Mouse (Mus musculus) ES-E14 (cell line): ENCODE measurements around the gene Pdzd2. TPM values are rescaled to one million over a fixed set of nuclear protein-coding genes. Genes with fewer than 3 reads are reported as not detected.

ENCODE experiments used
- DNase-seq: peaks from one replicate; pipeline ENCODE4 v3.0.0-alpha.2; 2013; ENCODE audit warnings: low read depth, low spot score
- H3K27ac ChIP-seq: 2 replicates; pipeline ENCODE4 v1.5.1; 2012; ENCODE audit warnings: low read depth, mild to moderate bottlenecking, low read length, moderate library complexity, mixed read lengths; ENCODE audit not compliant: poor library complexity, insufficient read depth, severe bottlenecking
- H3K36me3 ChIP-seq: 2 replicates; pipeline ENCODE4 v1.6.1; 2012; ENCODE audit warnings: mild to moderate bottlenecking, low read length, moderate library complexity, mixed read lengths; ENCODE audit not compliant: control insufficient read depth, poor library complexity, insufficient read depth, severe bottlenecking
- H3K4me1 ChIP-seq, 2 experiments: fragments of 150-350 bp in 1 of 2; sonication (generic) in 1 of 2; 2 replicates each; pipeline ENCODE4 v1.6.1; 2012; ENCODE audit warnings: low read length in 2 of 2, mild to moderate bottlenecking in 1 of 2, mixed read lengths in 1 of 2; ENCODE audit not compliant: control insufficient read depth in 2 of 2, insufficient read depth in 2 of 2, poor library complexity in 1 of 2
- H3K4me3 ChIP-seq, 2 experiments: fragments of 150-350 bp in 1 of 2; sonication (generic) in 1 of 2; 2 replicates each; pipeline ENCODE4 v1.5.1; 2012; ENCODE audit warnings: low read length in 2 of 2, low read depth in 1 of 2, mild to moderate bottlenecking in 1 of 2, mixed read lengths in 1 of 2; ENCODE audit not compliant: insufficient read depth in 1 of 2, poor library complexity in 1 of 2, severe bottlenecking in 1 of 2
- H3K9ac ChIP-seq: 2 replicates; pipeline ENCODE4 v1.6.1; 2012; ENCODE audit warnings: low read depth, mild to moderate bottlenecking, low read length, mixed read lengths; ENCODE audit not compliant: poor library complexity, insufficient read depth, severe bottlenecking
- H3K9me3 ChIP-seq: fragments of 150-350 bp; sonication (generic); 2 replicates; pipeline ENCODE4 v1.6.1; 2012; ENCODE audit warnings: low read depth, mild to moderate bottlenecking, low read length; ENCODE audit not compliant: control insufficient read depth, insufficient read depth
- CHD2 ChIP-seq: IDR thresholded peaks from 2 replicates; pipeline ENCODE4 v1.6.1; 2014; ENCODE audit warnings: mild to moderate bottlenecking, low read depth, low read length, inconsistent platforms
- HCFC1 ChIP-seq: IDR thresholded peaks from 2 replicates; pipeline ENCODE4 v1.6.1; 2012; ENCODE audit warnings: low read length, inconsistent platforms, borderline replicate concordance; ENCODE audit not compliant: insufficient read depth
- MAFK ChIP-seq: IDR thresholded peaks from 2 replicates; pipeline ENCODE4 v1.6.1; 2014; ENCODE audit warnings: mild to moderate bottlenecking, low read depth, low read length, inconsistent platforms; ENCODE audit not compliant: insufficient read depth
- ZC3H11A ChIP-seq: IDR thresholded peaks from 2 replicates; pipeline ENCODE4 v1.6.1; 2012; ENCODE audit warnings: low read depth, mild to moderate bottlenecking, inconsistent platforms, low read length, borderline replicate concordance
- ZNF384 ChIP-seq: IDR thresholded peaks from 2 replicates; pipeline ENCODE4 v1.6.1; 2012; ENCODE audit warnings: low read depth, low read length, inconsistent platforms
- in situ Hi-C, 2 experiments: fragments of 600-800 bp; cut with MboI; formaldehyde crosslinking; loops; one replicate each; pipeline ENCODE4 v1.15.1; 2025; ENCODE audit warnings: low sequenced_read_pairs in 2 of 2, inconsistent platforms in 1 of 2; ENCODE audit not compliant: unreplicated experiment in 2 of 2
- total RNA-seq: library from RNA; depleted of rRNA; stranded (reverse); fragments of 300-350 nt; gene quantifications from 2 replicates; pipeline ENCODE4 v1.2.3, GENCODE M21; 2012

The Pdzd2 gene
- total RNA-seq, 1 experiment = 6.3 TPM

- Histone ChIP-seq H3K27ac (no peak overlapping the region), H3K4me3 (no peak overlapping the region), H3K36me3 (no peaks in the 10 kb centered on the region), H3K9ac (no peak overlapping the region), H3K4me1 (peaks cover 0 to 6% of the 10 kb centered on the region in 2 experiments; a peak in 3 of 4 replicates), H3K9me3 (no peaks in the 10 kb centered on the region)
- TF ChIP-seq HCFC1 = no peak
- TF ChIP-seq MAFK = no peak
- TF ChIP-seq ZC3H11A = no peak
- TF ChIP-seq ZNF384 = no peak
- no peak for TF ChIP-seq CHD2
- DNase-seq = no peak
- in situ Hi-C loops = no loop called here
Observed at GRCm38 (mm10) chr15:12700367-12700766, 39.4 kb downstream of the Pdzd2 start.

GRCm38 (mm10) chr15:12697741-12698140, 42.0 kb downstream of the Pdzd2 start:
- in situ Hi-C loops = no loop called here
- peaks cover 0 to 6% of the 10 kb centered on the region in 2 experiments; a peak in 2 of 4 replicates for H3K4me1 ChIP-seq
- no peak overlapping the region for H3K27ac ChIP-seq
- no peak for DNase-seq
- no peak overlapping the region for H3K4me3 ChIP-seq
- no peak overlapping the region for H3K9ac ChIP-seq
- no peaks in the 10 kb centered on the region for H3K9me3 ChIP-seq
- no peaks in the 10 kb centered on the region for H3K36me3 ChIP-seq
- TF ChIP-seq MAFK (no peak), HCFC1 (no peak), ZNF384 (no peak), ZC3H11A (no peak)

GRCm38 (mm10) chr15:12696889-12697288, 42.8 kb downstream of the Pdzd2 start:
- Histone ChIP-seq H3K9ac (no peak overlapping the region), H3K4me3 (no peak overlapping the region), H3K9me3 (no peaks in the 10 kb centered on the region), H3K36me3 (no peaks in the 10 kb centered on the region), H3K27ac (no peak overlapping the region), H3K4me1 (peaks cover 0 to 6% of the 10 kb centered on the region in 2 experiments; a peak in 2 of 4 replicates)
- in situ Hi-C loops = no loop called here
- no peak for DNase-seq
- TF ChIP-seq CHD2 (no peak), ZNF384 (no peak), ZC3H11A (no peak), MAFK (no peak), HCFC1 (no peak)

- no peak overlapping the region for H3K4me3 ChIP-seq
- DNase-seq = peak; percentile 66
- no peak overlapping the region for H3K9ac ChIP-seq
- H3K36me3 ChIP-seq = no peaks in the 10 kb centered on the region
- H3K4me1 ChIP-seq = no peaks in the 10 kb centered on the region
- TF ChIP-seq ZC3H11A (peak; percentile 45; the same call in 1 of the 2 replicates), ZNF384 (no peak), HCFC1 (no peak), MAFK (no peak)
- no peak overlapping the region for H3K27ac ChIP-seq
- H3K9me3 ChIP-seq = no peaks in the 10 kb centered on the region
- in situ Hi-C loops = no loop called here
Observed at GRCm38 (mm10) chr15:12689716-12690381, 49.9 kb downstream of the Pdzd2 start.

GRCm38 (mm10) chr15:12682549-12682948, 57.2 kb downstream of the Pdzd2 start:
- DNase-seq = no peak
- Histone ChIP-seq H3K9me3 (no peaks in the 10 kb centered on the region), H3K27ac (no peak overlapping the region), H3K9ac (no peak overlapping the region), H3K36me3 (no peaks in the 10 kb centered on the region), H3K4me1 (no peaks in the 10 kb centered on the region), H3K4me3 (no peak overlapping the region)
- TF ChIP-seq HCFC1 = no peak
- TF ChIP-seq CHD2 = no peak
- in situ Hi-C loops = no loop called here
